ENCODE assay signal across 20 mouse cellular contexts in genomic region chr7:92795749-92796148, GRCm38 (mm10). TPM values are rescaled to one million over a fixed set of nuclear protein-coding genes. Genes with fewer than 3 reads are reported as not detected.
DNase-seq lines count a peak whose midpoint lies in the region; ATAC-seq and TF ChIP-seq lines count a peak whose summit lies in the region.
"Had no signal": no experiment of that assay in that cellular context is flagged by ENCODE, and none has a peak within 500 bp of the region (broad histone marks: within the 10 kb centered on the region; RNA-seq: fewer than 3 reads in every experiment).

No protein-coding gene starts in this region.

- peaks cover 18% of the 10 kb centered on the region for H3K4me1 ChIP-seq in cerebellum, adult 2 months (ENCODE audit: control insufficient read depth, insufficient read depth, low read length)
- no peaks in the 10 kb centered on the region for H3K4me1 ChIP-seq in embryonic facial prominence, embryonic 15.5 days
- H3K4me1 ChIP-seq in forebrain, embryonic 16.5 days (replicated peaks; ENCODE audit: control insufficient read depth, insufficient read depth, low read length), result peaks cover 8% of the 10 kb centered on the region
- H3K4me1 ChIP-seq: limb, embryonic 15.5 days; megakaryocyte, embryonic 14.5 days had no signal

- WGBS in cerebellum, adult 2 months, result 13% methylated on average over 5 of the region's 5 CpGs
- 52% methylated on average over 5 of the region's 5 CpGs for WGBS in embryonic facial prominence, embryonic 15.5 days
- 73% methylated on average over 5 of the region's 5 CpGs for WGBS in forebrain, embryonic 16.5 days

- H3K9me3 ChIP-seq in embryonic facial prominence, embryonic 15.5 days (replicated peaks), result no peaks in the 10 kb centered on the region
- H3K9me3 ChIP-seq in forebrain, embryonic 16.5 days (ENCODE audit: control insufficient read depth, low read length), result no peaks in the 10 kb centered on the region
- H3K9me3 ChIP-seq: forebrain, embryonic 12.5 days; G1E; limb, embryonic 15.5 days; megakaryocyte, embryonic 14.5 days; midbrain, embryonic 15.5 days had no signal

- H3K4me2 ChIP-seq in embryonic facial prominence, embryonic 15.5 days (replicated peaks), result no peak overlapping the region
- no peak overlapping the region for H3K4me2 ChIP-seq in forebrain, embryonic 16.5 days (ENCODE audit: low read length)
- H3K4me2 ChIP-seq: forebrain, embryonic 12.5 days; hindbrain, embryonic 14.5 days; limb, embryonic 15.5 days; midbrain, embryonic 15.5 days had no signal

- no peak for ATAC-seq in embryonic facial prominence, embryonic 15.5 days (ENCODE audit: insufficient number of reproducible peaks, low FRiP score, low TSS enrichment, low read depth)
- ATAC-seq in forebrain, embryonic 16.5 days, result no peak
- ATAC-seq: intestine, embryonic 16.5 days; midbrain, embryonic 15.5 days had no signal

- no peak overlapping the region for H3K9ac ChIP-seq in embryonic facial prominence, embryonic 15.5 days
- H3K9ac ChIP-seq in forebrain, embryonic 16.5 days (replicated peaks; ENCODE audit: low read depth, low read length), result no peak overlapping the region
- H3K9ac ChIP-seq: forebrain, embryonic 12.5 days; hindbrain, embryonic 14.5 days; limb, embryonic 15.5 days; midbrain, embryonic 15.5 days had no signal

- no peaks in the 10 kb centered on the region for H3K36me3 ChIP-seq in embryonic facial prominence, embryonic 15.5 days
- H3K36me3 ChIP-seq in forebrain, embryonic 16.5 days (ENCODE audit: control insufficient read depth, insufficient read depth), result no peaks in the 10 kb centered on the region
- H3K36me3 ChIP-seq: forebrain, embryonic 12.5 days; G1E; limb, embryonic 15.5 days; midbrain, embryonic 15.5 days had no signal

- no peak for TF ChIP-seq CTCF in layer of hippocampus, adult 2 months (conservative IDR thresholded peaks at IDR 0.05)
- no peak for TF ChIP-seq CTCF in cerebellum, adult 2 months (IDR thresholded peaks at IDR 0.05; ENCODE audit: borderline replicate concordance, insufficient read depth, low read depth, low read length)

- intact Hi-C loops in gastrocnemius, postnatal 14 days (cut with DNase I; ENCODE audit: low total_unique reads), result no loop called here

- DNase-seq in layer of hippocampus, adult 2 months (ENCODE audit: low spot score in 2 of 2), result no peak
- no peak for DNase-seq in layer of hippocampus, postnatal 14 days (ENCODE audit: low spot score in 2 of 2)
- DNase-seq in adipocyte (ENCODE audit: low spot score), result peak; percentile 9
- DNase-seq in cerebellum, adult 2 months, result peak; percentile 82 to 87
- no peak for DNase-seq in gastrocnemius, postnatal 14 days
- DNase-seq: adrenal gland, postnatal 14 days; heart, adult 2 months; lung, postnatal 14 days; right cerebral cortex, adult 18-20 months; spleen, adult 18-20 months had no signal

- TF ChIP-seq POLR2A in cerebellum, adult 2 months (IDR thresholded peaks at IDR 0.05; ENCODE audit: borderline replicate concordance, insufficient read depth, low read length), result no peak

- H3K27me3 ChIP-seq in cerebellum, adult 2 months (ENCODE audit: control insufficient read depth, insufficient read depth, low read length), result no peaks in the 10 kb centered on the region
- no peaks in the 10 kb centered on the region for H3K27me3 ChIP-seq in embryonic facial prominence, embryonic 15.5 days
- no peaks in the 10 kb centered on the region for H3K27me3 ChIP-seq in forebrain, embryonic 16.5 days (replicated peaks; ENCODE audit: control insufficient read depth, insufficient read depth, low read length)
- H3K27me3 ChIP-seq: forebrain, embryonic 12.5 days; limb, embryonic 15.5 days; midbrain, embryonic 15.5 days had no signal

- no peak overlapping the region for H3K4me3 ChIP-seq in layer of hippocampus, adult 2 months
- no peak overlapping the region for H3K4me3 ChIP-seq in cerebellum, adult 2 months (replicated peaks; ENCODE audit: insufficient read depth, low read depth, low read length)
- no peak overlapping the region for H3K4me3 ChIP-seq in embryonic facial prominence, embryonic 15.5 days (replicated peaks)
- no peak overlapping the region for H3K4me3 ChIP-seq in forebrain, embryonic 16.5 days (replicated peaks; ENCODE audit: low read length)
- H3K4me3 ChIP-seq: forebrain, embryonic 12.5 days; heart, adult 2 months; limb, embryonic 15.5 days; megakaryocyte, embryonic 14.5 days; midbrain, embryonic 15.5 days had no signal

- H3K27ac ChIP-seq in layer of hippocampus, adult 2 months, result peak overlapping the region; percentile 69; the same call in 1 of the 2 replicates
- no peak overlapping the region for H3K27ac ChIP-seq in cerebellum, adult 2 months (ENCODE audit: insufficient read depth, low read length)
- peak overlapping the region; percentile 17; the same call in 1 of the 2 replicates for H3K27ac ChIP-seq in embryonic facial prominence, embryonic 15.5 days (replicated peaks)
- no peak overlapping the region for H3K27ac ChIP-seq in forebrain, embryonic 16.5 days (ENCODE audit: low read length)
- H3K27ac ChIP-seq: forebrain, embryonic 12.5 days; heart, adult 2 months; hindbrain, embryonic 14.5 days; kidney, postnatal 0 days; midbrain, embryonic 15.5 days had no signal

RNA-seq across cellular contexts. Expression of gene Rab30, which starts 54.3 kb away (rescaled TPM):
- total RNA-seq in layer of hippocampus, adult 2 months (2021), result 10 to 100 TPM; 41.2 to 47.2 TPM
- total RNA-seq in layer of hippocampus, postnatal 14 days (2021), result 10 to 100 TPM; 40.1 to 41.2 TPM
- polyA plus RNA-seq in cerebellum, adult 2 months (2012; rRNA removed), result 20.8 and 23.0 TPM in 2 replicates
- 21.4 and 21.8 TPM in 2 replicates for polyA plus RNA-seq in embryonic facial prominence, embryonic 15.5 days (2015; fragmentation: Nextera tagmentation; extraction: Ambion mirVana)
- total RNA-seq in gastrocnemius, postnatal 14 days (2021), result 1 to 10 TPM; 5.0 to 6.3 TPM
- 20.1 and 23.8 TPM in 2 replicates for polyA plus RNA-seq in forebrain, embryonic 16.5 days (2015; fragmentation: Nextera tagmentation; extraction: Ambion mirVana)

Comparison
In these comparisons a context has a peak if more than half of its experiments do, and no peak if none do; other contexts are left out.
1. DNase-seq: peak in adipocyte (single experiment) and cerebellum, adult 2 months (2 of 2); none in layer of hippocampus, adult 2 months (0 of 2), layer of hippocampus, postnatal 14 days (0 of 2) and gastrocnemius, postnatal 14 days (single experiment).
2. H3K27ac ChIP-seq: peak in layer of hippocampus, adult 2 months (single experiment) and embryonic facial prominence, embryonic 15.5 days (single experiment); none in cerebellum, adult 2 months (single experiment) and forebrain, embryonic 16.5 days (single experiment).
3. RNA of gene Rab30, which starts 54.3 kb away (total RNA-seq): 41.2 to 47.2 TPM in layer of hippocampus, adult 2 months and 40.1 to 41.2 TPM in layer of hippocampus, postnatal 14 days; 5.0 to 6.3 TPM in gastrocnemius, postnatal 14 days; every median in the first group is over 4 times any median in the second.